Mouse (Mus musculus) limb, embryonic 13.5 days (tissue): ENCODE results near the gene Gramd2. TPM values are rescaled to one million over a fixed set of nuclear protein-coding genes. Genes with fewer than 3 reads are reported as not detected.

Source experiments
- ATAC-seq: fragments of 200-750 bp; cut with Nextera tagmentation; 2 replicates; pipeline ENCODE4 v1.8.0; 2017; ENCODE audit warnings: low read depth, moderate number of reproducible peaks, moderate TSS enrichment; ENCODE audit not compliant: low FRiP score
- H3K27ac ChIP-seq: fragments of 300-500 bp; sonication (generic); 2 replicates; pipeline ENCODE4 v1.5.1; 2015; ENCODE audit warnings: inconsistent platforms, mild to moderate bottlenecking, moderate library complexity
- H3K27me3 ChIP-seq: fragments of 300-500 bp; sonication (generic); 2 replicates; pipeline ENCODE4 v1.6.1; 2015; ENCODE audit warnings: mild to moderate bottlenecking, inconsistent platforms
- H3K36me3 ChIP-seq: fragments of 300-500 bp; sonication (generic); 2 replicates; pipeline ENCODE4 v1.6.1; 2015; ENCODE audit warnings: inconsistent platforms, mild to moderate bottlenecking, moderate library complexity
- H3K4me1 ChIP-seq: fragments of 300-500 bp; sonication (generic); 2 replicates; pipeline ENCODE4 v1.6.1; 2015; ENCODE audit warnings: inconsistent platforms
- H3K4me2 ChIP-seq: fragments of 300-500 bp; sonication (generic); replicated peaks from 2 replicates; pipeline ENCODE4 v1.6.1; 2015; ENCODE audit warnings: inconsistent platforms, mild to moderate bottlenecking, moderate library complexity
- H3K4me3 ChIP-seq: fragments of 300-500 bp; sonication (generic); 2 replicates; pipeline ENCODE4 v1.5.1; 2015; ENCODE audit warnings: moderate library complexity, mild to moderate bottlenecking, inconsistent platforms
- H3K9ac ChIP-seq: fragments of 300-500 bp; sonication (generic); 2 replicates; pipeline ENCODE4 v1.6.1; 2015; ENCODE audit warnings: mild to moderate bottlenecking, inconsistent platforms
- H3K9me3 ChIP-seq: fragments of 300-500 bp; sonication (generic); 2 replicates; pipeline ENCODE4 v1.6.1; 2016; ENCODE audit warnings: inconsistent platforms
- WGBS: fragments of 180-500 bp; shearing (Covaris S2); methylation state at CpG from one replicate; pipeline ENCODE4 v1.1.7; 2015; 5-methylcytosine and 5-hydroxymethylcytosine counted together
- polyA plus RNA-seq: library from polyadenylated mRNA; unstranded; fragments of >200 nt; fragmentation: Nextera tagmentation; extraction: Ambion mirVana; gene quantifications from 2 replicates; pipeline ENCODE4 v1.2.1, GENCODE M21; 2015

Gene Gramd2
- polyA plus RNA-seq, 1 experiment from 2014 or later: 1.0 TPM

DNA sequence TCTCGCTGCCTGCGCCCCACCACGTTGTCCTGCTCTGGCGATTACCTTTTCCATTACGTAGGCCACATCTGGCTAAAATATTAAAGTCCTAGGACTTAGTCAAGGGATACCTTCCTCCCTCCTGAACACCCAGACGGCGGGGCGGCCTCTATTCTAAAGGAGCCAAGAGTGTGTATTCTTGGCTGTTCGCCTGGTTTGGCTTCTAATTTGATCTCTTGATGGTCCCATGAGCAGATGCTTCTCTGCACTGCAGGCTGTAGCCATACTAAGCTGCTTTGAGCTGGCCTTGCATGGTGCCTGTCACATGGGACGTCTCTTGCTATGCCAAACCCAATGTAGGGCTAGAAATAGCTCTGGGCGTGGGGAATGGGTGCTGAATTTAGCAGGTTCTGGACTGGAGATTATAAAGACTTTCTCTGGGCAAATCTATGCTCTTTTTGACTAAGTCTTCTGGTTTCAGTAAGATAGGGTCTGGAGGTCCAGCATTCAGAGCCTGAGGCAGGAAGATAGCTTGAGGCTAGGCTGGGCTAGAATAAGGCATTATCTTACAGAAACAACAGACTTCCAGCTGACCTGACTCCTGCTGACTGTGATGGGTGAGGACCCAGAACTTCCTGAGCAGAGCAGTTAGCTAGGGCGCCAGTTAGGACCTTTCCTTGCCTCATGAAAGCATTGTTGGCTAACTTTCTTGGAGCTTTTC lies 7.6 kb upstream of the Gramd2 start:
- Histone ChIP-seq H3K27ac (no peak overlapping the region), H3K36me3 (peaks cover 98% of the 10 kb centered on the region), H3K9ac (no peak overlapping the region), H3K4me2 (no peak overlapping the region), H3K4me3 (no peak overlapping the region), H3K9me3 (no peaks in the 10 kb centered on the region), H3K27me3 (no peaks in the 10 kb centered on the region), H3K4me1 (no peaks in the 10 kb centered on the region)
- no peak for ATAC-seq
- 77% methylated on average over 12 of the region's 12 CpGs for WGBS

DNA sequence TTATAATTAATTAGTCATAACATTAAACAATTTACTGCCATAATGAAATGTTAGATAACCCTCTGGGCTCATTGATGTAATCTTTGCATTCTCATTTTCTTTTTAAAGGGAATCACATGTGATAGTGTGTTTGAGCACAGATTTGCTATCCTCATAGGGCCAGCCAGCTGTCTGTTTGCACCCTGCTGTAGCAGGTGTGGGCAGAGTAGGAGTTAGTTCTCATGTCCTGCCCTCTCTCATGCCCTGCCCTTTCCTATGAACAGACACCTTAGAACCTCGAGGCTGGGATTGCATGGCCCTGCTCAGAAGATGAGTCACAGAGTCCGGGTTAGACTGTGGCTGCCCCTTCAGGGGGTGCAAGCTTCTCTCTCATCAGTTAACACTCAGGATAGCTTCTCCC lies 6.5 kb upstream of the Gramd2 start:
- H3K36me3 ChIP-seq: peaks cover 98% of the 10 kb centered on the region
- ATAC-seq: no peak

DNA sequence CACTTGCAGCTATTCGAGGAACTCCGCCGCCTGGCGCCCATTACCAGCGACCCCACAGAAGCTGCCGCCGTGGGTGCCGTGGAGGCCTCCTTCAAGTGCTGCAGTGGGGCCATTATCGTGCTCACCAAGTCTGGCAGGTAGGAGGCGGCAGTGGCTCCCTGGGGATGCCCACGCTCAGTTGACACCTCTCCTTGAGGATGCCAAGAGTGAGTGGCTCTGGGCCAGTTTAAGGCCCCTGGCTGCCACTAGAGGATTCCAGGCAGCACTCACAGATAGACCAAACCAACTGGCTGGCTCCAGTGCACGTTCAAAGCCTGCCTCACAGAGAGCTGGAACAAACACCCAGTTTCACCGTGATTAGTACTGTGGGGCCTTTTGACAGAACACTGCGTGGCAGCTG lies 4.3 kb upstream of the Gramd2 start:
- Histone ChIP-seq H3K4me1 (peaks cover 4% of the 10 kb centered on the region), H3K27ac (no peak overlapping the region), H3K4me2 (no peak overlapping the region), H3K27me3 (peaks cover 4% of the 10 kb centered on the region), H3K4me3 (no peak overlapping the region), H3K9me3 (no peaks in the 10 kb centered on the region), H3K9ac (no peak overlapping the region), H3K36me3 (peaks cover 90% of the 10 kb centered on the region)
- WGBS: 91% methylated on average over 14 of the region's 14 CpGs
- ATAC-seq: no peak

More for the DNA sequence above, 6.5 kb upstream of the Gramd2 start:
- H3K9ac ChIP-seq: no peak overlapping the region
- WGBS: 59% methylated on average over 2 of the region's 2 CpGs
- H3K9me3 ChIP-seq: no peaks in the 10 kb centered on the region
- no peaks in the 10 kb centered on the region for H3K4me1 ChIP-seq
- H3K27me3 ChIP-seq: no peaks in the 10 kb centered on the region
- H3K27ac ChIP-seq: no peak overlapping the region
- H3K4me2 ChIP-seq: no peak overlapping the region
- no peak overlapping the region for H3K4me3 ChIP-seq

DNA sequence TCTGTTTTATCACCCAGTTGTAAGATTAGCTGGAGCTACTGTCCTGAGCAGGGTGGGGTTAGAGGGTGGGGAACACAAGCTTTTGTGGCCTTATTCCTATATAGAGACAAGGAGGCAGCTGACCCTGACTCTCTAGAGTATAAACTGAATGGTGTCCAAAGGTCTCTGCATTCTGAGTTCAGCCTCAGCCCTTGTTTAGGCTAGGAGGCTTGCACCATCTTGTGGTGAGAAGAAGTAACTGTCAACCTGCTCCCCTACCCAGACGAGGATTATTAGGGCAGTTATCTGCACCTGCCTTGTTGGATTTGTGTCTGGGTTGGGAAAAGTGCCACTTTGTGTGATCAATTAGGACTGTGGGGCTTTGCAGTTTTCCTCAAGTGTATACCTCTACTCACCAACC lies 1.6 kb upstream of the Gramd2 start:
- no peak overlapping the region for H3K4me3 ChIP-seq
- H3K27ac ChIP-seq: no peak overlapping the region
- no peak for ATAC-seq
- H3K4me2 ChIP-seq: no peak overlapping the region
- H3K9me3 ChIP-seq: no peaks in the 10 kb centered on the region
- 28% methylated on average over 1 of the region's 1 CpGs for WGBS
- peaks cover 17% of the 10 kb centered on the region for H3K27me3 ChIP-seq
- H3K36me3 ChIP-seq: peaks cover 62% of the 10 kb centered on the region
- no peak overlapping the region for H3K9ac ChIP-seq
- H3K4me1 ChIP-seq: peaks cover 5% of the 10 kb centered on the region

DNA sequence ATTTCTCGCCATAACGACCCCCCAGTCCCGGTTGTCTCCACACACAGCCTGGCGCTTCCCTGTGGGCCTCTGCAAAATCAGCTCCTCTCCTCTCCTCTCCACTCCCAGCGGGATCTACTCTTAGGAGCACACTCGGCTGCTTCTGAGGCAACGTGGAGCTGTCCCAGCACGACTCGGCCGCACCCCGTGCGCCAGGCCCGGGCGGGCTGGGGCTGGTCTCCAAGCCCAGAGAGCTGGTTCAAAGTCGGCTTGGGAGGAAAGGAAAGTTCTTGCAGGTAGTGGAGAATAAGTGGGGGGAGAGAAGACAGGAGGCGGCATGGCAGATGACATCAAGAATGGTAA lies 561 bp downstream of the Gramd2 start:
- H3K9me3 ChIP-seq: no peaks in the 10 kb centered on the region
- peak overlapping the region; percentile 92 for H3K4me2 ChIP-seq
- H3K27ac ChIP-seq: no peak overlapping the region
- H3K4me1 ChIP-seq: peaks cover 5% of the 10 kb centered on the region
- ATAC-seq: no peak
- H3K4me3 ChIP-seq: peak overlapping the region; percentile 51
- 10% methylated on average over 16 of the region's 16 CpGs for WGBS
- peaks cover 41% of the 10 kb centered on the region for H3K36me3 ChIP-seq
- peak overlapping the region; percentile 60 for H3K9ac ChIP-seq
- peaks cover 17% of the 10 kb centered on the region for H3K27me3 ChIP-seq

DNA sequence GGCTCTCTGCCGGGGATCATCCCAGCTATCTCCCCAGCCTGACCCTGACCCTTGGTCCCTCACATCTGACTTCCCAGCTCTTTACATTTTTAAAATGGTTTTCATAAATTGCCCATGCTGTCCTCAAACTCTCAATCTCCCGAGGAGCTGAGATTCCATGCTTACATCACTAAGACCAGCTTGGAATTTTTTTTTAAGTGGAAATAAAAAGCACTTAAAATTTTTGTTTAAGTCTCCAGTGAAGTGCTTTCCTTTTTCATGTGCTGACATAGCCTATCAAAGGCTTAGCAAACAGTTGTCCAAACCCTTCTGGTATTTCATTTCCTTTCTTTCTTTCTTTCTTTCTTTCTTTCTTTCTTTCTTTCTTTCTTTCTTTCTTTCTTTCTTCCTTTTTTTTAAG lies 4.1 kb downstream of the Gramd2 start:
- no peaks in the 10 kb centered on the region for H3K9me3 ChIP-seq
- peaks cover 7% of the 10 kb centered on the region for H3K36me3 ChIP-seq
- peaks cover 5% of the 10 kb centered on the region for H3K4me1 ChIP-seq
- H3K4me2 ChIP-seq: no peak overlapping the region
- H3K27me3 ChIP-seq: peaks cover 17% of the 10 kb centered on the region
- H3K4me3 ChIP-seq: no peak overlapping the region
- H3K27ac ChIP-seq: no peak overlapping the region
- no peak for ATAC-seq
- H3K9ac ChIP-seq: no peak overlapping the region
- WGBS: 67% methylated on average over 2 of the region's 2 CpGs

DNA sequence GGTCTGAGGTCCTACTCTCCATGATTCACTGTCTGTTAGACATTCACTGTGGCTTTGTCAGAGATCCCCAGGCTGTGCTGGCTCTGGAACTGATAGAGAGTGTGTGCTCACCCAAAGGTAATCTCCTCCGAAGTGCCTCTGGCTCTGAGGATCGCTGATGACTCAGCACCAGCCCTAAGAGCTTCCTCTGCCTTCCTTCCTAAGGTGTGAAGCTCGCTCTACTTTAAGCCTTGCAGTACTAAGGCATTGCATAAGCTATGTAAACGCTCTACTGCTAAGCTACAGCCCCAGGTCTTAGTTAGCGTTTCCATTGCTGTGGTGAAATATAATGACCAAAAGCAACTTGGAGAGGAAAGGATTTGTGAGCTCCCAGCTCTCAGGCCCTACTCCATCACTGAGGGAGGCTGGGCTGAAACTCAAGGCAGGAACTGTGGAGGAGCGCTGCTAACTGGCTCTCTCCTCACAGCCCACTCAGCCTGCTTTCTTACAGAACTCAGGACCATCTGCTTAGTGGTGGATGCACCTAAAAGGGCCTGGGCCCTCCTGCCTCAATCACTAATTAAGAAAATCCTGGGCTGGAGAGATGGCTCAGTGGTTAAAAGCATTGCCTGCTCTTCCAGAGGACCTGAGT lies 7.6 kb downstream of the Gramd2 start:
- no peak for ATAC-seq
- Histone ChIP-seq H3K27me3 (no peaks in the 10 kb centered on the region), H3K9me3 (no peaks in the 10 kb centered on the region), H3K4me3 (no peak overlapping the region), H3K4me2 (no peak overlapping the region), H3K36me3 (no peaks in the 10 kb centered on the region), H3K27ac (no peak overlapping the region), H3K9ac (no peak overlapping the region), H3K4me1 (peaks cover 12% of the 10 kb centered on the region)
- WGBS: 29% methylated on average over 6 of the region's 6 CpGs

DNA sequence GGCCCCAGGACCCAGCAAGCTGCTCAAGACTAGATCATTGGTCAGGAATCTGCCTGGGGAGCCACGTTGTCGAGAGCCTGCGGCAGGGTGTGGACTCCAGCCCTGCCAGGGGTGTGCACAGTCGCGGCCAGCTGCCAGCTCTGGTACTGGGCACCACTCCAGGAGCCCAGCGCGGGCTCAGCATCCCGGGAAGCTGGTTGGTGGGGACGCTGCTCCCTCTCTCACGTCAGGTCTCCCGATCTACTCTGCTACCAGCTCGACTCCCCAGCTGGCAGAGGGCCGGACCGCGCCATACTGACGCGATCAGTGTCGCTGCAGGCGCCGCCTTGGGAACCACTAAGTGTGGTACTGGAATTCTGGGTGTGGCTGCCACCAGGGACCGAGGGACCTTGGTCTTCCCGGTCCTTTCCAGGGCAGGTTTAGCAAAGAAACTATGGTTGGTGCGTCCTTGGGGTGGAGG lies 11.7 kb downstream of the Gramd2 start:
- 4% methylated on average over 23 of the region's 23 CpGs for WGBS
- H3K27me3 ChIP-seq: no peaks in the 10 kb centered on the region
- peak overlapping the region; percentile 55 for H3K9ac ChIP-seq
- ATAC-seq: peak; percentile 79
- H3K4me3 ChIP-seq: peak overlapping the region; percentile 36
- peaks cover 31% of the 10 kb centered on the region for H3K4me1 ChIP-seq
- H3K9me3 ChIP-seq: no peaks in the 10 kb centered on the region
- H3K36me3 ChIP-seq: no peaks in the 10 kb centered on the region
- H3K4me2 ChIP-seq: peak overlapping the region; percentile 63
- no peak overlapping the region; the same call in 1 of the 2 replicates for H3K27ac ChIP-seq

DNA sequence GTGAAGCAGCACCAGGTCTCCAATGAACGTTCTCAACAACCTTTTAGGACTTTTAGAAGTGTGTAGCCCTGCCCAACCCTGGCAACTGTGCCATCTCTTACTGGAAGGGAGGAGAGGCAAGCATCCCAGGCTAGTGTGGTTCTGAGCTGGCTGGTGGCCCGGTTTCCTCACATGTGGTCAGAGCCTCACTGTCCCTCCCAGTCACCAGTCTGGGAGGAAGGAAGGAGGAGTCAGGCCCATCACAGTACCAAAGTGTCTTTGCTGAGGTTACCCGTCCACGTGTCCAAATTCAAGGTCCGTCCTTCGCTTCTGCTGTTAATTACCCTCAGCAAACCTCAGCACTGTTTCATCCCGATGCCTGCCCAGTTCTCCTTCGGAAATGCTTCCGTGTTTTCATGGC lies 12.2 kb downstream of the Gramd2 start:
- peak; percentile 22; the same call in 1 of the 2 replicates for ATAC-seq
- peak overlapping the region; percentile 36 for H3K4me3 ChIP-seq
- WGBS: 21% methylated on average over 9 of the region's 9 CpGs
- H3K27ac ChIP-seq: no peak overlapping the region; the same call in 1 of the 2 replicates
- H3K36me3 ChIP-seq: no peaks in the 10 kb centered on the region
- H3K9me3 ChIP-seq: no peaks in the 10 kb centered on the region
- peaks cover 31% of the 10 kb centered on the region for H3K4me1 ChIP-seq
- no peaks in the 10 kb centered on the region for H3K27me3 ChIP-seq
- peak overlapping the region; percentile 63 for H3K4me2 ChIP-seq
- peak overlapping the region; percentile 55 for H3K9ac ChIP-seq

DNA sequence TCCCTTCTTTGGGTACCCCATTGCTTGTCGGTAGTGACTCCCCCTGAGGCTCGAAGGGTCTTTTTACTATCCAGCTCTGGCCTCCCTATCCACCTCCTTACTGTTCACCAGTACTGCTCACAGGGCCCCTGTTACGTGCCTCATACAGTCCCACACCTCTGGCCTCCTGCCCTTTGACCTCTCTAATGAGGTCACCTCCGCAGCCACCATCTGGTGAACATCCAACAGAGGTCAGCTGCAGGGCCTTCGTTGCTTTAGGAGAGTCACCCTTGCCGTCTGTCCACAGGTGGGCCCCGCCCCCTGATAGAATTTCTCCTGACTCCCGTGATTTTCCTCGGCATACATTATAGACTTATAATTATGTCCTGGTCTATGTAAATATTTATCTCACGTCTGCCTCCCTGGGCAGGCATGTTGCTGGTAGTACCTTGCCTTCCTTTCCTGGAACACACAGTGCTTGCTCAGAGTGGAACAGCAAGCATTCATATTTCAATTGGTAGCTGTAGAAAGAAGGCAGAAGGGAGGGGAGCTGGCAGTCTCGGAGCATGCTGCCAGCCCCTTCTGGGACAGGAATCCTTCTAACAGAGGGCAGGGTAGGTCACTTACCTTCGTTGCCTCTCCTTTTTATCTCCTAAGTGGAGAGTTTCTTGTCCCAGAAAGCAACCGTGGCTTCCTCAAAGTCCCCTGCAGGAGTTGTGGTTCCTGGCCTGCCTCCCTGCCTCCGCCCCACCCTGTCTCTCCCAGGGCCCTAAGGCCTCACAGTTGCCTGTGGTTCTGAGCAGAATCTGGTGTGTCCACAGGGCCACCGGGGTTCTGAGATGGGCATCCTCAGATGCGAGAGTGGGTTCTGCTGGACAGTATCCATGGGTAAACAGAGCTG lies 14.9 kb downstream of the Gramd2 start:
- 28% methylated on average over 16 of the region's 16 CpGs for WGBS
- Histone ChIP-seq H3K9ac (no peak overlapping the region), H3K27ac (peak overlapping the region; percentile 33; the same call in 1 of the 2 replicates), H3K4me3 (no peak overlapping the region), H3K36me3 (no peaks in the 10 kb centered on the region), H3K4me1 (peaks cover 31% of the 10 kb centered on the region), H3K27me3 (no peaks in the 10 kb centered on the region), H3K9me3 (no peaks in the 10 kb centered on the region), H3K4me2 (no peak overlapping the region)
- ATAC-seq: no peak

DNA sequence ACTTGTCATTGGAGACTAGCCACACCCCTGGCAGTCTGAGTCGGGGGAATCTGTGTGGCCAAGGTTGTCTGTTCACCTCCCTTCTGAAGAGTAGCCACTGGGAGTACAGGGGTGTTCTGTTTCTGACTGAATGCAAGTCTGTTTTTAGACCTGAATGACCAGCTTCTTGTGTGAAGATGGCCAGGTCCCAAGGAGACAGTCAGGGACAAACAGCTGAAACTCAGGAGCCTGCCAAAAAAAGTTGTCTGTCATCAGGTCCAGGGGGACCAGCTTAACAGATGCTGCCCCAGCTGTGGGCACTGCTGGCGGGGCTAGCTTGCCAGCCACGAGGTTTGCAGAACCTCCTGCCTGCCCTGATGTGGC lies 15.5 kb downstream of the Gramd2 start:
- H3K36me3 ChIP-seq: no peaks in the 10 kb centered on the region
- H3K4me2 ChIP-seq: no peak overlapping the region
- no peak overlapping the region for H3K4me3 ChIP-seq
- peaks cover 31% of the 10 kb centered on the region for H3K4me1 ChIP-seq
- ATAC-seq: no peak
- no peaks in the 10 kb centered on the region for H3K27me3 ChIP-seq
- no peaks in the 10 kb centered on the region for H3K9me3 ChIP-seq
- peak overlapping the region; percentile 33; the same call in 1 of the 2 replicates for H3K27ac ChIP-seq
- WGBS: 35% methylated on average over 3 of the region's 3 CpGs
- H3K9ac ChIP-seq: no peak overlapping the region

DNA sequence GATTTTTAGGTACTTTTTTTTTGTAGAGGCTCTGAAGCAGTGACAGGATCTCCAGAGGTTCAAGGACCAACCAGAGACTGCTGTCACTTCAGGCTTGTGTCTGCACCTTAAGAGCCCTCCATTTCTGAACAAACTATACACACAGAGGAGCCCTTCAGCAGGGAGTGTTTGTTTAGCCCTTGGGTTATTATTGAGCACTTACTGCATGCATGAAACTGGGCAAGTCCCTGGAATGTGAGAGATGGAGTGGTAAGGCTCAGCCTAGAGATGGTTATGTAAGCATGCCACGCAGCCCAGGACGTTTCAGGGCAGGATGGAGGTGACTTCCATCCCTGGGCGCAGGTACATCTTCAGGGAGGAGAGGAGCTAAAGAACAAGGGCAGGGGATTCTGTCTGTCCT lies 16.4 kb downstream of the Gramd2 start:
- no peak overlapping the region for H3K27ac ChIP-seq
- H3K36me3 ChIP-seq: no peaks in the 10 kb centered on the region
- H3K9ac ChIP-seq: no peak overlapping the region
- H3K4me2 ChIP-seq: no peak overlapping the region
- H3K4me3 ChIP-seq: no peak overlapping the region
- 81% methylated on average over 3 of the region's 3 CpGs for WGBS
- ATAC-seq: no peak
- no peaks in the 10 kb centered on the region for H3K9me3 ChIP-seq
- H3K4me1 ChIP-seq: peaks cover 30% of the 10 kb centered on the region
- no peaks in the 10 kb centered on the region for H3K27me3 ChIP-seq
